Mouse (Mus musculus) small intestine, adult 2 months (tissue): ENCODE measurements around the gene Fat3.

Source experiments
- CTCF ChIP-seq: fragments of 200-500 bp; IDR thresholded peaks from 2 replicates; pipeline ENCODE4 v1.5.1; 2012; ENCODE audit warnings: low read depth, mild to moderate bottlenecking, control low read depth, inconsistent platforms, low read length, moderate library complexity, mixed read lengths; ENCODE audit not compliant: insufficient replicate concordance, insufficient read length; ENCODE audit errors: extremely low read depth
- POLR2A ChIP-seq: fragments of 200-500 bp; IDR thresholded peaks from 2 replicates; pipeline ENCODE4 v1.6.1; 2012; ENCODE audit warnings: low read depth, mild to moderate bottlenecking, control low read depth, inconsistent platforms, low read length, moderate library complexity

- TF ChIP-seq CTCF (no peak), POLR2A (no peak)
Measured at GRCm38 (mm10) chr9:16074116-16074515, 427.0 kb downstream of the Fat3 start.
